Mouse (Mus musculus): ENCODE measurements around the gene Crot.

The Crot gene

DNA sequence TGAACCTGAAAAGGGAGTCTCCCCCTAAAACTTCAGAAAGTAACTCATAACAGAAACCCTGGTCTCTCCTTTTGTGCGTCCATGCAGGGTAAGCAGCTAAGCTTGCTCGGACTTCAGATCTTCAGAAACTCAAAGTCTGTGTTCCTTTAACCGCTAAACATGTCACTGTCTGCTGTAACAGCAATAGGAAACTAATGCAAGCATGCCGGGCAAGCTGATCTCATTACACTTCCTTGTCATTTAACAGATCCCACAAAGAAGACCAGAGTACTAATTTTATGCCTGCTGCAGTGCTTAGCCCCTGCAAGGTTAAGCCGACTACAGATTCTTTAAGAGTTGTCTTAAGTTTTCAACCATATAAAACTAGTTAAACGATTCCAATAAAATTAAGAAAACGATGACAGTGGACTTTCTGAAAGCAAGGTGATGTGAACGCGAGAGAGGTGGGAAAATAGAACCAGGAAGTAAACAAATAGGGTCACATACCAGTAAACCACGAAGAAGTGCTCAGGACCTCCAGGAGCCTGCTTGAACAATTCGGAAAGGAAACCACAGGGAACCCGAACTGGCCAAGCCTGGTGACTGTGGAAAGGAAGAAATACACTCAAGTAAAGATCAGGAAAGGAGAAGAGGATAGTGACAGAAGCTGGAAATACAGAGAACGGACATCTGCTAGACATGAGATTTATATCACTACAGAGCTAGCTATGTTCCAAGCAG is 998 bp downstream of the Crot start:
- DNase-seq (ENCODE audit: low spot score) = peak; percentile 27

DNA sequence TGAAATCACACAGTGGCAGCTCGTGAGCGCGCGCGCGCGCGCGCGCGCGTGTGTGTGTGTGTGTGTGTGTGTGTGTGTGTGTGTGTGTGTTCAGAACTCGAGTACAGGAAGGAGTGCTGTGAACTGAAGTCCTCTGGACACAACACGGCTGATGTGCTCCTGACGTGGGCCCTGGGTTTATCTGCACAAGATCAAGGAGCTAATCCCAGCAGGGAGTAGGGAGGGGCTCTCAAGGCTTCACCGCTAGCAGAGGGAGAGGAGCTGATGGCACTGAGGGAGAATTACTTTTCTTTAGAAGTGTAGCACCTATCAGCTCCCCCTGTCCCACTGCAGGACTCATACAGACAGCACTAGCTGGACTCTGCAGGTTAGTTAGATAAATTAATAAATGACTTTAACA is 5.5 kb downstream of the Crot start:
- no peak for DNase-seq (ENCODE audit: low spot score)

DNA sequence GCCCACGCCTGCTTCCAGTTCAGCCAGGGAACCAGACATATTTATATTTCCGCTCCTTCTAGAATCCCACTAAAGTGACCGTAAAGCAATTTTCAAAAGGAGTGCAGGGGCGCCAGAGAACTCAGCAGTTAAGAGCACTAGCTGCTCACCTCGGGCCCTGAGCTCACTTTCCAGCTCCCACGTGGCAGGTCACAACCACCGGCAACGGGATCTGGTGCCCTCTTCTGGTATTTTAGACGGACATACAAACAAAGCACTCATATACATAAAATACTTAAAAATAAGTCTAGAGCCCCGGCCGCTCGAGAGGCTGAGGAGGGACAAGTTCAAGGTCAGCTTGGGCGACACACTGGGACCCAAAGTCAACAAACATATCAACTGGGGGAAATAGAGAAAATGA is 6.6 kb downstream of the Crot start:
- DNase-seq (ENCODE audit: low spot score) = no peak

DNA sequence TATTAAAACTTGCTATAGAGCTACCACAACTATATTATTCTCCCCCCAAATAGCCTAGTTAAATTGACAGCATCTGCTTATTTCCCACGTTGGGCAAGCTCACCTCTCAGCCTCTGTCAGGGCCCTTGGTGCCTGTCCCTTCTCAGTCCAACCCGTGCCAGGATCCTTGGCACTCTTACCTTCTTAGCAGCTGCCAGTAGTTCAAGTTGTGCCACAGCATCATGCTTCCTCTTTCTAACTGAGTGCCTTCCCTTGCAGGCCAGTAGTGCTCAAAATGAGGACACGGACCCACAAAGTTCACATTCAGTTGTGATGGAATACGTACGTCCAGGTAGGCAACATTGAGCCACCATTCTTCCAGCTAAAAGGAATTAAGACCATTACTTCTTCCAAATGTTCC is 9.2 kb downstream of the Crot start:
- no peak for DNase-seq (ENCODE audit: low spot score)

DNA sequence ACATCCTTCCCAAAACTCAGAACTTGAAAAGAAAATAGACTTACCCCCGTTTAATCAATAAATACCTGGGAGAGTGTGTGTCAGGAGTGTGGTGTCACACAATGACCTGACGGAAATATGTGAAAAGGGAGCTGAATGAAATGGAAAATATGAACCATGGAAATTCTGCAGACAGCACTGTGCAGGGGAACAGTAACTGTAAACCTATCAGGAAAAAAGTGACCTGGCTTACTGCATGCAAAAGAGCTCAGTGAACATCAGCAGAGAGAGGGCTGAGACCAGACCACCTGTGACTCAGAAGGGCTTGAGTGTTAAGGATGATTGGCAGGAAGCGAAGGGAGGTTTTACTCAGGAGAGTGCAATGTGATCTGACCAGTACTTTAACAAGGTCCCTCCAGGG is 11.7 kb downstream of the Crot start:
- DNase-seq (ENCODE audit: low spot score) = no peak

DNA sequence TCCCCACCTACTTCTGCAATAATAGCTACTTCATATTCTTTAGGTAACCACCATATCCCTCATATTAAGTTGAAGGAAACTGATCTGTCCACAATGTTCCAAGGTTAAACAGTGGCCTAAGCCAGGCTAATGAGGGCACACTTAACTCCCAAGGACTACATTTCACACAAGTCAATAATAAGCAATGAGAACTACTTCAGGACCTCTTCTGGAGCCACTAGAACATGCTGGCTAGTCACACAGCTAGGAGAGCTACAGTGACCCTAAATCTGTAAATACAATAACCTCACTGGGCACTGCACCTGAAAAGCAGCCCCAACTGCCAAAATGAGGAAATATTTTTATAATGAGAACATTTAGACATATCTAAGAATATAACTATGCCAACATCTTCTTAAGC is 22.4 kb downstream of the Crot start:
- DNase-seq (ENCODE audit: low spot score) = no peak

DNA sequence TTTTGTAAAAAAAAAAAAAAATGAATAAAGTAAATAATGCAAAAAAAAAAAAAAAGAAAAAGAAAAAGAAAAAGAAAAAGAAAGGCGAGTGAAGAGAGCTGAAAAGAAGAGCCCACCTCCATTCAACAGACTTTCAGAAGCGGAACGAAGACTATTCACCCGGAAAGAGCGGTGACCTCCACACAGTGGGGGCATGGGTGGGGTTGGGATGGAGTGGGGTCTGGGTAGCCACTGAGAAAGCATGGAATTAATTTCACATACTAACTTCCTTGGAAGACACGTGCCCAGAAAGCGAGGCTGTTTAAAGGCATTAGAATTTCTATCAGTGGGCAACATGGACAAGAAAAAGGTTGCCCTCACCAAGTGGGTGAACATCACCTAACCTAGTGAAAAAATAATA is 24.8 kb downstream of the Crot start:
- DNase-seq (ENCODE audit: low spot score) = no peak

DNA sequence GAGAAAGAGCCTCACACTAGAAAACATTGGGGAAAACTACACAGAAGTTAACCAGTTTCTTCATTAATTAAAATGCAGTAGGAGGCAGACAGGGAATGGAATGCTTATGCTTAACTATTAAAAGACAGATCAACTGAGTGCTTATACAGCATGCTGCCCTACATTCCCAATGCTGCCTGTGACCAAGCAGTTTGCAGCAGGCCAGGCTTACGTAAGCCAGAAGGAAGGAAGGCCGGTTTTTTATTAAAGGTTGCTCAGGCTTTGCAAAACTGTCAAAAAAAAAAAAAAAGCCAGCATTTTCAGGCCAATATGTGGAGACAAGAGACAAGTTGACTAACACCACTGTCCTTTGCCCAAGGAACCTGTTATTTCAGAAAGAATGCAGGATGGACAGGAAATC is 26.4 kb downstream of the Crot start:
- no peak for DNase-seq (ENCODE audit: low spot score)

DNA sequence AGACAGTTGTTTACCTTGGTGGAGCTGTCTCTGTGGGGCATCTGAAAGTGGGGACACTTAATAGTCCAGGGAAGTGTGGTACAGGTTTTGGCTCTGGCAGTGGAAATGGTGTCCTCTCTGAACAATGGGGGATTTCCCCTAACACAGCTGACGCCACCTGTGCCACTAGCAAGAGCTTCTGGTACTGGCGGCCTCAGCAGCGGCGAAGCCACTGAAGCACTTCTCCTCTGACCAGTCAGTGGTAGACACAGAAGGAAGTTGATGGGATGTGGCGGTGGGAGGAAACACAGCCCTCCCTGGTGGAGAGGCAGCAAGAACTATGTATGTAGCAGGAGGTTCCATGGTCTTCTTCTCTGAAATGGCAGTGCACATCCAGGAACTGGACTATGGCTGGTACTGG is 32.6 kb downstream of the Crot start:
- DNase-seq (ENCODE audit: low spot score) = no peak

DNA sequence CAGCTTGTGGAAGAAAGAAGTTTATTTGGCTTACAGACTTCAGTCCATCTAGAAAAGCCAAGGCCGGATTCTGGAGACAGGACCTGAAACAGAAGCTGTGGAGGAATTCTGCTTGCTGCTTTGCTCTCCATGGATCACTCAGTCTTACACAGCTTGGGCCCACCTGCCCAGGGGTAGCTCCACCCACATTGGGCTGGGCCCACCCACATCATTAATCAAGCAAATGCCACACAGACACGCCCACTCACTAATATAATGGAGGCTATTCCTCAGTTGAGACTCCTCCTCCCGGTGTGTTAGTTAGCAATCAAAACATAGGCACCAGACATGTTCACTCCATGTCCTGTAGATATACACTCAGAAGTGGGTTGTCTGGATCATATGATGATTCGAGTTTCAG is 36.6 kb downstream of the Crot start:
- no peak for DNase-seq (ENCODE audit: low spot score)

DNA sequence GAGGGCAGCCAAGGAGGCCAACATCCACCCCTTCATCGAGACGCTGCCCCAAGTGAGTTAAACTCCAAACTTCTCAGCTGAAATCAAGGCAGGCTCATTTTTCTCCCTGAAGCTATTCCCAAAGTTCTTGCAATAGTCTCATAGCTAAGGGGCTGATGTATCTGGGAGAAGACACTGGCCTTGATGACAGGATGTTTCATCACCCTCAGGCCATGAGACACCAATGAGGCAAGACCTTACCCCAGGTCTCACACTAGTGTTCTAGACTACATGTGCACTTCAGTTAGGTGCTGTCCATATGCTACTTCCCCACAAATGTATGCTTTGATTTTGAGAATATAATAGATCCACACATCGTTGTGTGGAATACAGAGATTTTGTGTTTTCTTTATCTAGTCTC is 41.6 kb downstream of the Crot start:
- peak; percentile 42 for DNase-seq (ENCODE audit: low spot score)

DNA sequence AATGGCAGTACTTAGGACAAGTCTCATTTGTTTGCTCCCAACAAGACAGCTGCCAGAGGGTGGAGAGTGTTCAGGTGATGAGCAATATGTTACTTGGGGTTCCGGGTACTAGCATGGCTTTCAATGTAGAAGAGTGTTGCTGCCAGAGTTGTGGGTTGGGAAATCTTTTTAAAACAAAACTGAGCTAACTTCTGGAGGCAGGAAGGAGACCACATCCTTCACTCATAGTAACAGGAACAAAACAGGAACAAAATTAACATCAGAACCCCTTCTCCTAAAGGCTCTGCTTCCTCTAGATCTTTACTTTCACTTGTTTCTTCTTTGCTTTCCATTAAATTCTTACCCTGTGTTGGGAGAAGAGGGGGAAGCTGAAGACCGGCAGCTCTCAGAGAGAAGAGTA is 43.5 kb downstream of the Crot start:
- no peak for DNase-seq (ENCODE audit: low spot score)

DNA sequence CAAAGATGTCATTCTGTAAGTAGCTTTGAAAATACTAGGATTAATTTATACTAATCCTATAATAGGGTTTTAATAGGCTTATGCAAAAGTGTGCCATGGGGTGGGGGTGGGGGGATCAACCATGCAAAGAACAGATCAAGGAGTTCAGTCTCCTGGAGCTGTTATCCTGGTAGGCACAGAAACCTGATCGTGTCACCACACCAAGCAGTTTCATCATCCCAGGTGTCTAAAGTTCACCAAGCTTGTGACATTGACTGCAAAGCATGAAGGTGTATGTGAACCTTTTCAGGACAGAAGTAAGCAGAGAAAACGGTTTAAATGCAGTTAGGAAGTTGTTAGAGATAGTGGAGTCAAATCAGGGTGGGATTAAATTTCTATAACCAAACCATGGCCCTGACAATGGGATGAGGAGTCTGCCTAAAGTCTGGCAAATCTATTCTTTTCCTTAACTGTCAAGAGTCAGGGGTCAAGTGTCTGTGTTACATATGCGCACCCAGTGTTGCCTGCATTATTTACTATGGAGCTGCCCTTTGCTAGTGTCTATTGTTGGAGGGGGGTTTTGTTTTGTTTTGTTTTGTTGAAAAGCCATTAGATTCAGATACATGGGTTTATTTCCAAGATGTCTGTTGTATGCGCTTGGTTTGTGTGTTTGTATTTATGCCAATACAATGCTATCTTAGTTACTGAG is 49.6 kb downstream of the Crot start:
- DNase-seq (ENCODE audit: low spot score) = no peak

DNA sequence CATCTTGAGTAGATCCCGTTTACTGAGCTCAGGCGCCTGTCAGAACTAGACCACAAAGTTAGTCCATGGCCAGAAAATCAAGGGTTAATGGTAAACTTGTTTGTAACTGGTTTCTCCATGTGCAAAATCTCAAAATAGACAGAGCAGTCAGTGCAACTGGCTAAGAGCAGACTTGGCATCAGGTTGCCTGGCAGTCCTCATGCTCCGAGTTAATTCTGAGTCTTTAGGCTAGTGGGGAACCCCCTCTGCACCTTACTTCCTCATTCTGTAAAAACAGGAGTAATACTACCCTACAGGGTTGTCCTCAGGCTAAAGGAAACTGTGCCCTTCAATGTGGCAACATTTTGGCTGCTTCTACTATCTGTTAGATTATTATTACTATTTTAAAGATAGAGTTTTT is 53.3 kb downstream of the Crot start:
- no peak for DNase-seq (ENCODE audit: low spot score)

DNA sequence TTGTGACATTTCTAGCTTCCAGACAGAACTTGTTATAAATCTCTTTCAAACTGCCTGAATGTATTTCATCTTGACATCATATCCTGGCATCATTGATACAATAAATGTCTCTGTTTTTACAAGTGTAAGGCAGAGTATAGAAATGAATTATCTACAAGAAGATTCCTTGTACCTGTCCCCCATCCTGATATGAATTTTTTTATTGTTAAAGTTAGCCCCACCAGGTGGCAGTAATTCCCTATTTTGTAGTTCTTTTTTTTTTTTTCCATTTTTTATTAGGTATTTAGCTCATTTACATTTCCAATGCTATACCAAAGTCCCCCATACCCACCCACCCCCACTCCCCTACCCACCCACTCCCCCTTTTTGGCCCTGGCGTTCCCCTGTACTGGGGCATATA is 55.9 kb downstream of the Crot start:
- DNase-seq (ENCODE audit: low spot score) = peak; percentile 15

DNA sequence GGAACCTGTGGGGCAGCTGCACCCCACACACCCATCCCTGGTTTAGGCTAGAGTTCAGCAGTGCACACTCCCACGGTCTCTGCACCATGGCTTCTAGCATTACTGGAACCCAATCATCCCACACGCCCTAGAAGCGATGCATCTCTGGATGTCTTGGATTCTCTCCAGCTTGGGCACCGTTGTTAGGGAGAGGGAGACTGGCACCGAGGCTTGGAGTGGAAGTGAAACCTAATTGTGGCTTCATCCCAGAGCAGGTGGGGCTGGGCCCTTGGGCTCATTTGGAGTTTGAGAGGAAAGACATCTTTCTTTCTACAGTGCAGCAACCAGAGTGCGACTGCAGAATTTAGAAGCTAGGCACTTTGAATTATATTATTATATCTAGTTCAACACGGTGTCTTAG is 59.2 kb downstream of the Crot start:
- DNase-seq (ENCODE audit: low spot score) = peak; percentile 13

DNA sequence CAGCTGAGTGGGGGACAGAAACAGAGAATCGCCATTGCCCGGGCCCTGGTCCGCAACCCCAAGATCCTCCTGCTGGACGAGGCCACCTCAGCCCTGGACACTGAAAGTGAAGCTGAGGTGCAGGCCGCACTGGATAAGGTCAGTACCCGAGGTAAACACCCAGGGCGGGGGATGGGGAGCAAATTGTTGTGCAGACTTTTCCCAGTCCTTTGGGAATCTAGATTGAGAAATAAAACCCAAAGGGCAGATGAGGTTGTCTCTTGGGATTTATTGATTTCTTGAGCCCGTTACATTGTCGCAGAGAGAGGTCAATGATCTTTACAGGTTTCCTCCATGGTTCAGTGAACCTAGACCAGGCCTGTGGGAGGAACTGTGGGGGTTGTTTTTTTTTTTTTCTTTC is 68.7 kb downstream of the Crot start:
- no peak for DNase-seq (ENCODE audit: low spot score)

DNA sequence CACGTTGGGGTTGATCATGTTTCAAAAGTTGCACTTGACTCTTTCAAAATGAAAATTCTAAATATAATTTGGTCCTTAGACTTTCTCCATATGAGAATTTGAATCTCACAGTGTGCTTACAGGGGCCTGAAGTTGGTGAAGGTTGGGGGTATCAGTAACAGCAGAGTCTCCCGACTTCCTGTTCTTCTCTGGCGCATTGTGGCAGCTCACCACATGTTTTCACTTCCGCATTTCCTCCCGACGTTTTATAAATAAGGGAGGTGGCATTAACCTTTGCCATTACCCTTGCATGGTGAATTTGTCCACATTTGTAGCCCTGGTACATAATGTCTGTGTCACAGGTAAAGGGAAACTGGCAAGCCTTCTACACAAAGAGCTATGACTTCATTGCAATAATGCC is 80.1 kb downstream of the Crot start:
- no peak for DNase-seq (ENCODE audit: low spot score)

DNA sequence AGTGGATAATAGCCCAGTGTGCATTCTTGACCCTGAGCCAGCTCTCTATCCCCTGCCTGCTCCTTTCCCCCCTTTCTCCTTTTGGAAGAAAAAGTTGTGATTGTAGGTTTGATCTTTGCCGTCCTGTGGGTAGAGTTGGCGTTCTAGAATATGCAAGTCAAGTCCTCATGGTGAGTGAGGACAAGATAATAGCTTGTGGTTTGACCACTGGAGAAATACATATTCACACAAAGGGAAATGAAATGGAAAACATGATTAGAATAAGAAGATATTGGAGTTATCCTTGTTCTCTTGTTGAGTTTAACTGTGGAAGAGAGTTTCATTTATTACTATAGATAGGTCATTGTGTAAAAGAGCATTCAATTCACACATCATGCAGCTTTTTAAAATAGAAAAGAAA is 80.7 kb downstream of the Crot start:
- no peak for DNase-seq (ENCODE audit: low spot score)
